In genomic region chr2:133536812-133537211, GRCm38 (mm10) we compare ENCODE assay signal across 22 mouse cellular contexts. TPM values are rescaled to one million over a fixed set of nuclear protein-coding genes. Genes with fewer than 3 reads are reported as not detected.
A peak's percentile ranks its signal among the peaks of the same experiment; 100 is the strongest.
DNase-seq lines count a peak whose midpoint lies in the region; ATAC-seq and TF ChIP-seq lines count a peak whose summit lies in the region.
"Had no signal": no experiment of that assay in that cellular context is flagged by ENCODE, and none has a peak within 500 bp of the region (broad histone marks: within the 10 kb centered on the region; RNA-seq: fewer than 3 reads in every experiment).

No protein-coding gene starts in this region.

- H3K9ac ChIP-seq in stomach, postnatal 0 days (ENCODE audit: low read length): no peak overlapping the region

- WGBS in large intestine, adult 2 months: 38% methylated on average over 7 of the region's 7 CpGs
- WGBS in stomach, postnatal 0 days: 55% methylated on average over 7 of the region's 7 CpGs
- WGBS in midbrain, embryonic 10.5 days: 92% methylated on average over 7 of the region's 7 CpGs

- no peaks in the 10 kb centered on the region for H3K27me3 ChIP-seq in stomach, postnatal 0 days (ENCODE audit: control insufficient read depth, insufficient read depth, low read length)
- no peaks in the 10 kb centered on the region for H3K27me3 ChIP-seq in midbrain, embryonic 10.5 days (ENCODE audit: low read depth, poor library complexity, severe bottlenecking)
- H3K27me3 ChIP-seq: CH12.LX, Patski had no signal

- peak; percentile 80 for ATAC-seq in stomach, postnatal 0 days (ENCODE audit: low FRiP score, low TSS enrichment)
- ATAC-seq: activated CD4-positive, CD25-positive, alpha-beta regulatory T cell, adult 4 months; CD4-positive, CD25-positive, alpha-beta regulatory T cell, adult 4 months; Patski had no signal

- H3K4me2 ChIP-seq in stomach, postnatal 0 days (replicated peaks; ENCODE audit: low read depth): no peak overlapping the region

- H3K4me3 ChIP-seq in stomach, postnatal 0 days (ENCODE audit: low read depth, low read length): no peak overlapping the region
- no peak overlapping the region for H3K4me3 ChIP-seq in midbrain, embryonic 10.5 days

- peak; percentile 37 for DNase-seq in urinary bladder, postnatal 14 days (ENCODE audit: low spot score)
- DNase-seq in urinary bladder, postnatal 4 days (ENCODE audit: low spot score in 2 of 2): no peak
- DNase-seq in urinary bladder, postnatal 36 days (ENCODE audit: low spot score in 2 of 2): peak; percentile 16 to 35
- DNase-seq in urinary bladder, adult 2 months (ENCODE audit: low spot score): no peak
- peak; percentile 80 for DNase-seq in large intestine, adult 2 months (ENCODE audit: low read depth, low spot score)
- peak; percentile 52 for DNase-seq in stomach, postnatal 0 days (ENCODE audit: low spot score)
- no peak for DNase-seq in thymus, postnatal 25 days
- DNase-seq in midbrain, embryonic 10.5 days (ENCODE audit: low spot score): no peak
- DNase-seq: adrenal gland, adult 2 months; adrenal gland, adult 8-10 months; adrenal gland, postnatal 10 days; adrenal gland, postnatal 14 days; adrenal gland, postnatal 25 days; adrenal gland, postnatal 36 days; B cell, adult 2 months; cerebellum, adult 11 months; cerebellum, adult 11-12 months had no signal

- no peak for TF ChIP-seq CTCF in stomach, postnatal 0 days (IDR thresholded peaks at IDR 0.05; ENCODE audit: low read depth)

- no peak overlapping the region for H3K27ac ChIP-seq in stomach, postnatal 0 days (replicated peaks)
- no peak overlapping the region for H3K27ac ChIP-seq in midbrain, embryonic 10.5 days (replicated peaks)

- no peak for TF ChIP-seq EP300 in stomach, postnatal 0 days (optimal IDR thresholded peaks at IDR 0.05)

- no peaks in the 10 kb centered on the region for H3K4me1 ChIP-seq in stomach, postnatal 0 days (replicated peaks; ENCODE audit: control insufficient read depth, insufficient read depth)
- H3K4me1 ChIP-seq in midbrain, embryonic 10.5 days: no peaks in the 10 kb centered on the region

- H3K9me3 ChIP-seq in stomach, postnatal 0 days (ENCODE audit: control insufficient read depth, low read length): no peaks in the 10 kb centered on the region
- no peaks in the 10 kb centered on the region for H3K9me3 ChIP-seq in midbrain, embryonic 10.5 days (replicated peaks)

- H3K36me3 ChIP-seq in stomach, postnatal 0 days (ENCODE audit: control insufficient read depth, insufficient read depth, low read length): no peaks in the 10 kb centered on the region
- H3K36me3 ChIP-seq in midbrain, embryonic 10.5 days: no peaks in the 10 kb centered on the region
- H3K36me3 ChIP-seq: G1E had no signal

RNA-seq across cellular contexts. Expression of gene Bmp2, which starts 15.1 kb away (rescaled TPM):
- 22.2 and 23.4 TPM in 2 replicates for polyA plus RNA-seq in urinary bladder, adult 2 months (2012; rRNA removed)
- polyA plus RNA-seq in large intestine, adult 2 months (2012; rRNA removed): 6.7 and 12.0 TPM in 2 replicates
- polyA plus RNA-seq in stomach, postnatal 0 days (2015; fragmentation: Nextera tagmentation; extraction: Ambion mirVana): 29.4 and 31.2 TPM in 2 replicates
- polyA plus RNA-seq in midbrain, embryonic 10.5 days (2016; fragmentation: Nextera tagmentation; extraction: Ambion mirVana): 1.6 TPM in 2 replicates
- polyA plus RNA-seq: activated CD4-positive, CD25-positive, alpha-beta regulatory T cell, adult 4 months; CD4-positive, CD25-positive, alpha-beta regulatory T cell, adult 4 months; G1E had no signal

Comparison
In these comparisons a context has a peak if more than half of its experiments do, and no peak if none do; other contexts are left out.
1. DNase-seq: peak in urinary bladder, postnatal 14 days (single experiment), urinary bladder, postnatal 36 days (2 of 2), large intestine, adult 2 months (single experiment) and stomach, postnatal 0 days (single experiment); none in urinary bladder, postnatal 4 days (0 of 2), urinary bladder, adult 2 months (single experiment), thymus, postnatal 25 days (single experiment) and midbrain, embryonic 10.5 days (single experiment).